Mouse (Mus musculus): Measurements from ENCODE around the gene Cyp4f13.

The Cyp4f13 gene

DNA sequence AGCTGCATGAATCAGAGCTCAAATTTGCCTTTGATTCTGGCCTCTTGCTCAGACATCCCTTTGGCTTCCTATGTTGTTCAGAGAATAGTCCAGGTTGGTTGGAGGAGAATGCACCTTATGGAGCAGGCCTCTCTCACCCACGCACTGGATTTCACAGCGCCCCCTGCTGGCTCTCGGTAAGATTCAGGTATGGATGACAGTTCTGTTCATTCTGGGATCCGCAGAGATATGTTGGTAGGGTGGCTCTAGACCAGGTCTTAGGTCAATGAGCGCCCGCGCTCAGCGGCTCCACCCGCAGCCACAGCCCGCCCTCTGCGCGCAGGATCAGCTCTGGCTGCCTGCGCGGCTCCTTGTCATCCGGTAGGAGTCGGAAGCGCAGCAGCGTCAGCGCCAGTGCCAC is 42.0 kb downstream of the Cyp4f13 start:
- peak; percentile 78 for DNase-seq (ENCODE audit: low read depth)

DNA sequence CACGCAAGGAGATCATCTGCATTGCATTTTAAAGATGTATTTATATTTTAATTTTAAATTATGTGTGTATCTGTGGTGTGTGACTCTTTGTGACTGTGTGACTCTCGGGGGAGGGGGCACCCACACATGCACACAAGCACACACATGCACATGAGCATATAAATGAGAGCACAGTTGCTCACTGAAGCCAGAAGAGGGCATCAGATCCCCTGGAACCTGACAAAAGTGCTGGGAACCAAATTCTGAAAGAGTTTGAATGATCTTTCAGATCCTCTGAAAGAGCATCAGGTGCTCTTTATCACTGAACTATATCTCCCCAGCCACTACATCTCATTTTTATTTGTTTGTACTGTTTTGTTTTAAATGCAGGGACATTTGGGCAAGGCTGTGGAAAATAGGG is 42.8 kb downstream of the Cyp4f13 start:
- DNase-seq (ENCODE audit: low read depth) = peak; percentile 56

DNA sequence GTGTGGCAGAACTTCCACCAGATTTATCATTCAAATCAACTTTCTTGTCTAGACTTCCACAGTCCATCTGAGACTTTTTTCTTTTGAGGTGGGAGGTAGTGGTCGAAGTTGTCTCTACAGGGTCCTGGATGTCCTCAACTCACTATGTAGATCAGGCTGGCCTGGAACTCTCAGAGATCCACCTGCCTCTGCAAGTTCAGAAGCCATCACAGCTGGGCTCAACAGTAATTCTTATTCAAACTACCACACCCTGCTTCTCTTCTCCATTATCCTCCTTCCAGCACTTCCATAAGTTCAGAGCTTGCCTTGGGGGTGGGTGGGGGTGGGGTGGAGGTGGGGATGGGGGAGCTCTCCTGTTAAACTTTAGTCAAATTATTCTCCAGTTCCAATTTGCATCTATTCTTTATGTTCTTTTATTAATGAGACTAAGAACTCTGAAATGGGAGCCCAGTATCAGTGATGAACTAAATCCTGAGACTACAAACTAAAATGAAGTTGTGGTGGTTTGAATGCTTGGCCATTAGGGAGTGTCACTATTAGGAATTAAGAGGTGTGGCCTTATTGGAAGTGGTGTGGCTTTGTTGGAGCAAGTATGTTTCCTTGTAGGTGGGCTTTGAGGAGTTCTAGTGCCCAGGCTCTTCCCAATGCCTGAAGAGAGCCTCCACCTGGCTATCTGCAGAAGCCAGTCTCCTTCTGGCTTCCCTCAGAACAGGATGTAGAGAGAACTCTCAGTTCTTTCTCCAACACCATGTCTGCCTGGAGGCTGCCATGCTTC is 45.3 kb downstream of the Cyp4f13 start:
- no peak for DNase-seq (ENCODE audit: low read depth)

DNA sequence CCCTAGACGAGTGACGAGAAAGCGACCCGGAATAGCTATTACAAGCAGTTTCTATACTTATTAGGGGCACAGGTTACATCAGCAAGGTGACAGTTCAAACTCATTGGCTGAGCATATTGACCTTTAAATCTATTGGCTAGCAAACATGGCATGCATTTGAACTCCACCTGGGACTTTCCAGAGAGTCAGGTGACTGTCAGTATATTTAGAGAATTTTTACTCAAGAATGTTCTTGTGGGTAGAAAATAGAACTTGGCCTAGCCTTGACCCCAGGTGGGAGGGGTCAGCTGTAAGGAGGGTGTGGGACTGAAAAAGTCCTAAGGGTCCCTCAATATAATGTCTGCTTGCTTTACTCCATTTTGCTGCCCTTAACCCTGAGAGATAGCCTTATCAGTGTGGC is 51.8 kb downstream of the Cyp4f13 start:
- DNase-seq (ENCODE audit: low read depth) = peak; percentile 38

DNA sequence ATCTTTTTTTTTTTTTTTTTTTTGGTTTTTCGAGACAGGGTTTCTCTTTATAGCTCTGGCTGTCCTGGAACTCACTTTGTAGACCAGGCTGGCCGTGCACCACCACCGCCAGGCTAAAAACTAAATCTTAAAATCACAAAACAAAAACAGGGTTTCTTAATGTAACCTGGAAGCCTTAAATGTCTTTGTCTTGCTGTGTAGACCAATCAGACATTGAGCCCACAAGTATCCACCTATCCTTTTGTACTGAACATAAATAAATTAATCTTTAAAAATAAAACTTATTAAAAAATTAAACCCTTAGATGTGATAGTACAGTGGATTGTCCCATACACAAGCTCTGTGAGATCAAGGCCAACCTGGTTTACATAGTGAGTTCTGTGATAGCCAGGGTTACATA is 53.3 kb downstream of the Cyp4f13 start:
- DNase-seq (ENCODE audit: low read depth) = no peak

DNA sequence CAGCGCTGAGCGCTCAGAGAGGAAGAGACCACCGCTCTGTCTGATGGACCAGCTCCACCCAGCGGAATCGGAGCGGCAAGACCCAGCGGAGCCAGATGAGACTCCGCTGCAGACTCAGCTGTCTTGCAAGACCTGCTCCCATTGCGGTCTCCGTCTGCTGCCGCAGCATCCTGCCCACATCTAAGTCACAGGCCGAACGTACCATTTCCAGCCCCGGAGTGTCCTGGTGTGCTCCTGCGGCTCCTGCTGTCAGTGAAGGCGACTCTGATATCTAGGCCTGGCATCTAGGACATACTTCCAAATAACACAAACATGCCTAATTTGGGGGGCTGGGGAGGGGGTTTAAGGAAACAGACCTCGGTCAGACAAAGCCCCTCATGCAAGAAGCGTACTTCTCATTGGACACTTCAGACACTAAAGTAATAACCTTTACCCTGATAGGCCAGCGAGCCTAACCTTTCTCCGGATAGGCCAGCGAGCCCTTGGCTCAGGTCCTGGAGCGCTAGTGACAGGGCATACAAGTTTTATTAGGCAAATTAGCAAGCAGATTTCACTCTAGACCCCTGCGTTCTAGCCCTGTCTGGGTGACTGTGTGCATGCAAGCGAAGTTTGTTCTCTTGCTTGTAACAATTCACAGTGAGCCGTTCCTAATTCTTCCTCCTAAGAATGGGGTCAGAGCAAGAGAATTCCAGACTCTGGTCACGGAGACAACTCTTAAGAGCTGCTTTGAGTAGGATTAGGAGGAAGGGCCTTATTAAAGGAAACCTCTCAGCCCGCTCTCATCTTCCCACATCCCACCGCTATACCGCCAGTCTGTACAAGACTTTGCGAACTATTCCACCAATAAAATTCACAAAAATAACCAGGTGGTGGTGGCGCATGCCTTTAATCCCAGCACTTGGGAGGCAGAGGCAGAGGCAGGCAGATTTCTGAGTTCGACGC is 55.7 kb downstream of the Cyp4f13 start, which contains the start of gene Zfp870:
TSS of gene Zfp870 (minus strand) at position 404 of the 942 bp plus-strand sequence.
- peak; percentile 91 for DNase-seq (ENCODE audit: low read depth)

DNA sequence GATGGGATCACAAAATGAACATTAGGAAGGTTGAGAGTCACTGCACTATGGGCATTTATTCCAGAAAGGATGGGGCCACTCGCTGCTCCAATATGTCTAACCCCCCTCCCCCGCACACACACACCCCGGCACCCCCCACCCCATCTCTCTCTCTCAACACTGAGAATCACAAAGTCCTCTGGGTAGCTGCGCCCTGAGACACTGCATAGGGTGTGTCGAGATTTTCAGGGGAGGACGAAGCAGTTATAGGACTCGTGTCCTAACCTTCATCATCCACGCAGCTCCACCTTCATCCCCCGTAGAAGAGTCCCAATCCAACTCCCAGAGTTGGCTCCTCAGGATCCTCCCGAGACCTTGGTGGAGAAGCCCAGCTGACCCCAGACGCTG is 56.4 kb downstream of the Cyp4f13 start:
- DNase-seq (ENCODE audit: low read depth) = no peak

DNA sequence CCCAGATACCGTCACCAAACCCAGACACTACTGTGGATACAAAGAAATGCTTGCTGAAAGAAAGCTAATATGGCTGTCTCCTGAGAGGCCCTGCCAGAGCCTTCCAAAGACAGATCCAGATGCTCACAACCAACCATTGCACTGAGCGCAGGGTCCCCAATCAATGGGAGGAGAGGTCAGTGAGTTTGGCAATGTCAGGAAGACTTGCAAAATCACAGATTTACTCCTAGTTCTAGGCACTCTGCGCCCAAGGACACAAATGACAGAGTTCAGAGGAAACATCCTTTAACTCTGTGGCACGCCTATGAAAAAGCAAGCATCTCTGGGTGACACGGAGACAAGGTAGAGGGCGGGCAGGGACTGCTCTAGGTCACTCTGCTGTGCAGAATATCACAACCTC is 57.6 kb downstream of the Cyp4f13 start:
- no peak for DNase-seq (ENCODE audit: low read depth)

DNA sequence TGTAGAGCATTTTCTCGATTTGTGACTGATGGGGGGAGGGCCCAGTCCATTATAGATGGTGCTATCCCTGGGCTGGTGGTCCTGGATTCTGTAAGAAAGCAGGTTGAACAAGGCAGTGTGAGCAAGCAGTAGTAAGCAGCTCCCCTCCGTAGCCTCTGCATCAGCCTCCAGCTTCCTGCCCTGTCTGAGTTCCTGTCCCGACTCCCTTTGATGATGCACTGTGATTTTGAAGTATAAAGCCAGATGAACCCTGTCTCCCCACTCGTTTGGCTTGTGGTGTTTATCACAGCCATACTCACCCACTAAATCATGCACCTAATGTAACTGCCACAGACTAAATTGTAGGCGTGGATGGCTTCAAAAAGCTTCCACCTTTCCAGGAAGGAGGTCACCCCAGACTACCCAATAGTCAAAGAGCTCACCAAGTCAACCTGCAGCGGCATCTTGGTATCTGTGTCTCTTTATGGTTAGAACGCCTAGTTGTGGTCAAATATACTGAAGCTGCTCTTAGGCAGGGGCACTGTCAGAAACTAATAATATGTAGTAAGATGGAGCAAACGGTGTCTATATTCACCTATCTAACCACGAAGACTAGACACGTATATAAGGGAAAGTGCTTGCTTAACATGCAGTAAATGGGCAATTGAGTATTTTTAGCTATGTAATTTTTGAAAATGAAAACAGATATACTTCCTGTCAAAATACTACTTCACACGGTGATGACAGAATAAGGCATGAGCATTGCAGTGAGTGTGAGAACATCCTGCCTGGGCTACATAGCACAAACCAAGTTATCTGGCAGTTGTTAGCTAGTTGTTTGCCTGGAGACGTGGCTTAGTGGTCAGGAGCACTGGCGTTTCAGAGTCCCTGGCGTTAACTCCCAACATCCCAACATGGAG is 66.6 kb downstream of the Cyp4f13 start:
- peak; percentile 31 for DNase-seq (ENCODE audit: low read depth)

DNA sequence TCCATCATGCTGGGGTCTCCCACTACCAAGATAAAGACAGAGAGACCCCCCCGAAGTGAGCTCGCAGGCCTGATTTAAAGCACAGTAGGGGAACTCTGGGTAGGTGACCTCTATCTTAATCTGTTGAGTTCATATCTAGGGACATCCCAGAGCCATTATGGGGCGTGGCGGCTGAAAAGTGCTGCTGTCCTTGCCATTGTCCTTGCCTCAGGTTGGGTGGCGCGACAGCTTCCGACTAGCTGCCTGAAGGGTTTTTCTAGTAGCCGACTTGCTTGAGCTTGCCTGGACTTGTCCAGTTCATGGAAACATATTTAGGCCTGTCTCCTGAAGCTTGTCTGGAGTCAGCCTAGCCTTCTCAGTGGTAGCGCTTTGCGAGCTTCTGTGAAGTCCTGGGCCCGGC is 68.4 kb downstream of the Cyp4f13 start:
- no peak for DNase-seq (ENCODE audit: low read depth)

DNA sequence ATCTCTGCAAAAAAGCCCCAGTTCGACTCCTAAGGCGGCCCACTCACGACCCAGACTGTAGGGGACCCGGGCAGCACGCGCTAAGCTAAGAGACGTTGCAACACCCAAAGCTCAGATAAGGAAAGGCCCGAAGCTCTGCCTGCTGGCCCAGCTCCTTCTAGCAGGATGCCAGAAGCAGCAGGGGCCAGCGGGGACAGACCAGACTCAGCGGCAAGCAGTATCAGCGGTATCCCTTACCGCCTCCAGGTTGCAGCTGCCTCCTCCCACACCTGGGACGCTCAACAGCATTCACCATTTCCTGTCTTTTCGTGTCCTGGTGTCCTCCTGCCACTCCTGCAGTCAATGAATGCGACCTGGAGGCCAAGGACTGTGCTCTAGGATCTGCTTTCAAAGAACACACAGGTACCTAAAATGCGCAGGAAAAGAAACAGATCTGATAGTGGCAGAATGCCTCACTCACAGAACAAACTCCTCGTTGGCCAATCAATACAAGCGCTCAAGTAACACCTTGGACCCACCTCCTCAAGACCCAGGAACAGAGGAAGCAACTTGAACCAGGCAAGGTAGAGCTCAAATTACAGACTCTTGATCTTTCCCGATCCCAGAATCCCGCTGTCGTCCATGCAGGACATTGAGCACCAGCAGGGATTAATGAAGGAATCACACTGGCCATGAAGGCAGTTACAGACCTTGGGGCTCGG is 69.6 kb downstream of the Cyp4f13 start:
- no peak for DNase-seq (ENCODE audit: low read depth)
